Mouse (Mus musculus) macrophage (primary cell): ENCODE results near the gene Irf2bp2. TPM values are rescaled to one million over a fixed set of nuclear protein-coding genes. Genes with fewer than 3 reads are reported as not detected.

Source experiments
- H3K27ac ChIP-seq: fragments of 350-480 bp; formaldehyde crosslinking; 2 replicates; pipeline ENCODE4 v1.9.0; 2021
- H3K36me3 ChIP-seq: fragments of 350-480 bp; formaldehyde crosslinking; 2 replicates; pipeline ENCODE4 v1.9.0; 2021; ENCODE audit errors: inconsistent target
- H3K4me3 ChIP-seq: fragments of 350-480 bp; formaldehyde crosslinking; 2 replicates; pipeline ENCODE4 v1.9.0; 2021; ENCODE audit errors: inconsistent target
- H3K79me2 ChIP-seq: fragments of 350-480 bp; formaldehyde crosslinking; 2 replicates; pipeline ENCODE4 v1.9.0; 2021; ENCODE audit errors: inconsistent target
- WGBS: methylation state at CpG from one replicate; pipeline ENCODE4 v1.1.7; 2026; ENCODE audit warnings: inconsistent platforms; ENCODE audit not compliant: missing documents; 5-methylcytosine and 5-hydroxymethylcytosine counted together
- polyA plus RNA-seq: library from polyadenylated mRNA; stranded (reverse); fragments of 250-400 nt; gene quantifications from 3 replicates; pipeline ENCODE4 v1.2.4, GENCODE M21; 2018; ENCODE audit warnings: inconsistent platforms

Gene Irf2bp2
- polyA plus RNA-seq, 1 experiment from 2014 or later = 39.1 TPM

DNA sequence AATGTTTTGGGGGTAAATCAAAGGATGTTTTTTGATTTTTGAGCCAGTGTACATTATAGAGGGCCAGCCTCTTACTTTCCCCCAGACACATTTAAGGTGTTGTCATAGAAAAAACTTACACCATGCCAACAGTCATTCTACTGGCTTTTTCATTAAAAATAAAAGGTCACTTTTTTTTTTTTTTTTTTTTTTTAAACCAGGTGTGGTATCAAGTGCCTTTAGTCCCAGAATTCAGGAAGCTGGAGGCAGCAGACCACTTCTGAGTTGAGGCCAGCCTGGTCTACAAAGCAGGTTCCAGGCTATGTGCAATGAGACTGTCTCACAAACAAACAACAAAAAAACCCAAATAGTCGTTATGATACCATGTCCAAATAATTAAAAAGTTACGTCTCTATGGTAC lies 7.7 kb downstream of the Irf2bp2 start:
- Histone ChIP-seq H3K27ac (peak overlapping the region; percentile 96), H3K36me3 (no peaks in the 10 kb centered on the region), H3K79me2 (peaks cover 64% of the 10 kb centered on the region), H3K4me3 (peak overlapping the region; percentile 67; the same call in 1 of the 2 replicates)
- WGBS = 57% methylated on average over 2 of the region's 2 CpGs

GRCm38 (mm10) chr8:126585561-126586031 lies 8.2 kb downstream of the Irf2bp2 start:
- peak overlapping the region; percentile 96 for H3K27ac ChIP-seq
- peaks cover 59% of the 10 kb centered on the region for H3K79me2 ChIP-seq
- no peaks in the 10 kb centered on the region for H3K36me3 ChIP-seq
- H3K4me3 ChIP-seq = no peak overlapping the region
- 7% methylated on average over 9 of the region's 9 CpGs for WGBS

- no peak overlapping the region; the same call in 1 of the 2 replicates for H3K4me3 ChIP-seq
- peak overlapping the region; percentile 96 for H3K27ac ChIP-seq
- 32% methylated on average over 5 of the region's 5 CpGs for WGBS
- H3K36me3 ChIP-seq = no peaks in the 10 kb centered on the region
- H3K79me2 ChIP-seq = peaks cover 51% of the 10 kb centered on the region
Measured at GRCm38 (mm10) chr8:126584844-126585231, 8.9 kb downstream of the Irf2bp2 start.

DNA sequence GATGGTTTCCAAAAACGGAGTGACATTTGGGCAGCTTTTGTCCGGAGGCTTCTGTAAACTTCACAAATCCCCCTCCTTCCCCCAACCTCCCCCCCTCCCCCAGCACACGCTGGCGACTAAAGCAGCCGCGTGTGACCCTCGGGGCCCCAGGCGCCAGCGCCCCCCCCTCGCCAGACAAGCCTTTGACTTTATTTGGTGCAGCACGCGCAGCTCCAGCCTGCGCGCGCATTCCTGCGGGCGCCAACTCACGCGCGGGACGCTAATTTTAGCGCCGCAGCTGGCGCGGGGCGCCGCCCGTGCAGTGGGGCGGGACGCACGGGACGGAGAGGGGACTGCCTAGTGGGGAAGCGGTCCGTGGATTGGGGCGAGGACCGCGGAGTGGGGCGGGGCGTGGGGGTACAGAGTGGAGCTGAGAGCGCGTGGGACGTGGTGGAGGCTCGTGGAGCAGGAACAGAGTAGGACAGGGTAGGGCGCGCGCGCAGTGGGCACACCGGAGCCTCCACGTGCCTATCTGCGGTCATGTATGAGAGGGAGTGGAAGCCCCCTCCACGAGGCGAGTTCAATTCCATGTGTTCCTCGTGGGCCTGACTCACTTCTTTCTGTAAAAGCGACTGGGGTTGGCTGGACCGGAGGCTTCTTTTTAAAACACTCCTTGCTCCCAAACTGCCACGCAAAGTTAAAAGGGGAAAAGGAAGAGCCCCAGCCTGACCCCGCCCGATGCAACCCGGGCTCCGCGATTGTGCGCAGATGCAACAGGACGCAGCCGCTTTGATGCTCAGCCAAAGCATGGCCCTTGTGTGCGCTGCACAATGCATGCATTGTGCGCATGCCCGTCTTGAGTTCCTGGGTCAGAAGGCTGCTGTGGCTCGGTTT lies 9.6 kb downstream of the Irf2bp2 start:
- WGBS = under 1% methylated on average over 60 of the region's 68 CpGs
- H3K36me3 ChIP-seq = no peaks in the 10 kb centered on the region
- H3K79me2 ChIP-seq = peaks cover 45% of the 10 kb centered on the region
- H3K4me3 ChIP-seq = peak overlapping the region; percentile 6; the same call in 1 of the 2 replicates
- peak overlapping the region; percentile 96 for H3K27ac ChIP-seq

GRCm38 (mm10) chr8:126583534-126583933 lies 10.3 kb downstream of the Irf2bp2 start:
- Histone ChIP-seq H3K79me2 (peaks cover 38% of the 10 kb centered on the region), H3K36me3 (no peaks in the 10 kb centered on the region), H3K4me3 (no peak overlapping the region), H3K27ac (peak overlapping the region; percentile 42)
- whole genome bisulfite sequencing = 27% methylated on average over 13 of the region's 13 CpGs

DNA sequence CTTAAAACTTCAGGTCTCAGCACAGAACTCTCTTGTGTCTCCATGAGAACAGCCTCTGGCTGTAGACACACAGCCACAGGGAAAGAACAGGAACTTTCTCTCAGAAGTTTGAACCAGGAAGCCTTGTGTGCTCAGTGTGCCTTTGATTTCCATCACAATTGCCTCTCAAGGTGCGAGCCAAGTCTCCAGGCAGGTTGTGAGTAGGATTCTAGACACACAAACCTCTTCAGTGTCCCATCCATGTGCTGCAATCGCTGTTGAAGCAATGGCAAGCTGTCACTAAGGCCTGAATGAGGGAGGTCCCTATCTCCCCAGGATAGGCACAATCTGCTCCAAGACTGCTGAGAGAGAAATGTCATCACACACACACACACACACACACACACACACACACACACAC lies 10.8 kb downstream of the Irf2bp2 start:
- Histone ChIP-seq H3K79me2 (peaks cover 33% of the 10 kb centered on the region), H3K4me3 (no peak overlapping the region), H3K36me3 (no peaks in the 10 kb centered on the region), H3K27ac (peak overlapping the region; percentile 42)
- 63% methylated on average over 2 of the region's 2 CpGs for WGBS

DNA sequence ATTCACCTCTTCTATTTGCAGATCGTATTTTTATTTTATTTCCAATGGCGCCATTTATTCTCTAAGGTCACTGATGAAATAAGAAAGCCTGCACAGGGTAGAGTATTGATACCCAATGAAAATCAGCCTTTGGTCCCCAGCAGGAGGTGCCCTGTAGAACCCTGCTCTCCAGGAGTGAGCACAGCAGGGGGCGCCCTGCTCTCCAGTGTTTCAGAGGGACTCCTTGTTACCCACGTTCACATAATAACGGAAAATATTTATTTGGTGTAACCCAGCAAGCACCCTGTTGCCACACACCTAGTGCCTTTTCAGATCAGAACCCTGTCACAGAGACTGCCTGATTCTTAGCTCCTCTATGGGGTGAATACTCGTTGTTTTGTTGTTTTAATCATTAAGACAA lies 11.3 kb downstream of the Irf2bp2 start:
- WGBS = 59% methylated on average over 6 of the region's 6 CpGs
- Histone ChIP-seq H3K36me3 (no peaks in the 10 kb centered on the region), H3K4me3 (no peak overlapping the region), H3K79me2 (peaks cover 28% of the 10 kb centered on the region), H3K27ac (peak overlapping the region; percentile 42)

DNA sequence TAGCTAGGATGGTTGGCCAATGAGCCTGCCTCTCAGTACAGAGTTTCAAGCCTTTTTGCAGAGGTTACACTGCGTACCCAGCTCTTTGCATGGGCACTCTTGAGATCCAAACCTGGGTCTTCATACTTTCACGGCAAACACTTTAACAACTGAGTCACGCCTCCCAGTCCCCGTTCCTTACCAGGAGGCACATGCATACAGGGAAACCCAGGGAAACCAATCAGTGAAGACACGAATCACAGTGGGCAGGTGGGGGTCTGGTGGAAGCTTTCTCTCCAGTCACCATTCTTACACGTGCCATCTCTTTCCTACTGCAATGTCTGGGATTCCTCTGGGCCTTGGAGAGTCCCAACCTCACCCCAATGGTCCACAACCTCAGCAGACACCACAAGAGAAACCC lies 12.1 kb downstream of the Irf2bp2 start:
- Histone ChIP-seq H3K27ac (no peak overlapping the region), H3K36me3 (no peaks in the 10 kb centered on the region), H3K79me2 (peaks cover 20% of the 10 kb centered on the region), H3K4me3 (no peak overlapping the region)
- WGBS = 97% methylated on average over 6 of the region's 6 CpGs

- 0 out of 2 replicates have a peak overlapping the region, but pooled peaks have one; percentile 5 for H3K27ac ChIP-seq
- 32% methylated on average over 4 of the region's 4 CpGs for WGBS
- peaks cover 11% of the 10 kb centered on the region for H3K79me2 ChIP-seq
Measured at GRCm38 (mm10) chr8:126580826-126581225, 13.0 kb downstream of the Irf2bp2 start.

GRCm38 (mm10) chr8:126580086-126580485 lies 13.7 kb downstream of the Irf2bp2 start:
- Histone ChIP-seq H3K4me3 (no peak overlapping the region), H3K36me3 (no peaks in the 10 kb centered on the region), H3K27ac (no peak overlapping the region), H3K79me2 (peaks cover 4% of the 10 kb centered on the region)
- 88% methylated on average over 1 of the region's 1 CpGs for WGBS

More at GRCm38 (mm10) chr8:126580826-126581225, 13.0 kb downstream of the Irf2bp2 start:
- Histone ChIP-seq H3K4me3 (no peak overlapping the region), H3K36me3 (no peaks in the 10 kb centered on the region)

- Histone ChIP-seq H3K79me2 (no peaks in the 10 kb centered on the region; the same call in 1 of the 2 replicates), H3K4me3 (no peak overlapping the region), H3K27ac (no peak overlapping the region), H3K36me3 (no peaks in the 10 kb centered on the region)
- WGBS = 100% methylated on average over 3 of the region's 3 CpGs
Measured at GRCm38 (mm10) chr8:126578641-126579040, 15.1 kb downstream of the Irf2bp2 start.

DNA sequence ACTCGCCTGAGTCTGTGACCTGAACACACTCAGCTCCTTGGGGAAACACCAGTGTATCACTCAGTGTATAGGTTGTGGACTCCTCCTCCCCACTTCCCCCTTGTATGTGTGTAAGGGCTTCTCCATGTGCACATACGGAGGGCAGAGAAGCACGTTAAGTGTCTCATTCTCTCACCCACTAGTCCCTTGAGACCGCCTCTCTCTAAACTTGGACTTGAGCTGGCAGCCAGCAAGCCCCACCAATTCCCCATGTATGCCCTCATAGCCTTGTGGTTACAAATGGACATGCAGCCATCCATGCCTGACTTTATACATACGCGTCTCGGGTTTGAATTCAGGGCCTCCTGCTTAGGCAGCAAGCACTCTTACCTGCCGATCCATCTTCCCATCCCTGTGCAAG lies 16.9 kb downstream of the Irf2bp2 start:
- Histone ChIP-seq H3K4me3 (no peak overlapping the region), H3K27ac (no peak overlapping the region), H3K79me2 (no peaks in the 10 kb centered on the region), H3K36me3 (no peaks in the 10 kb centered on the region)
- 95% methylated on average over 8 of the region's 8 CpGs for WGBS

DNA sequence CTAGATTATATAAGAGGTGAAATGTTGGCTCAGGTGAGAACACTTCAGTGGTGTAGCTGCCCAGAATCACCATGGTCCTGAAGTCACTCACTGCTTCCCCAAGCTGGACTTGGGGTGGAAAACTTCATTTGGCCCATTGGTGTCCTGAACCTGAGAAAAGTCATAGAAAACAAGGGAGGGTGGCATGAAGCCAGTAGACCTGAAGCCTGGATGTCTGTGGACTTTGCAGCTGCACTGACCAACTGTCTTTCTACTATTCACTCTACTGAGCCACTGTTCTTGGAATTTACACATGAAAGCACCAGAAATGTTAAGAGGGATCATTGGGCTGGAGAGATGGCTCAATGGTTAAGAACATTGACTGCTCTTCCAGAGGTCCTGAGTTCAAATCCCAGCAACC lies 17.7 kb downstream of the Irf2bp2 start:
- H3K4me3 ChIP-seq = no peak overlapping the region
- H3K27ac ChIP-seq = no peak overlapping the region
- no peaks in the 10 kb centered on the region for H3K36me3 ChIP-seq
- no peaks in the 10 kb centered on the region for H3K79me2 ChIP-seq

- 95% methylated on average over 16 of the region's 16 CpGs for WGBS
- Histone ChIP-seq H3K4me3 (no peak overlapping the region), H3K36me3 (no peaks in the 10 kb centered on the region), H3K27ac (no peak overlapping the region), H3K79me2 (no peaks in the 10 kb centered on the region)
Measured at GRCm38 (mm10) chr8:126574882-126575637, 18.7 kb downstream of the Irf2bp2 start.

- H3K79me2 ChIP-seq = no peaks in the 10 kb centered on the region
- H3K4me3 ChIP-seq = no peak overlapping the region
- H3K27ac ChIP-seq = no peak overlapping the region
- H3K36me3 ChIP-seq = no peaks in the 10 kb centered on the region
- WGBS = 90% methylated on average over 4 of the region's 4 CpGs
Measured at GRCm38 (mm10) chr8:126573878-126574277, 19.9 kb downstream of the Irf2bp2 start.
